Mouse (Mus musculus): ENCODE measurements around the gene Rubcnl. TPM values are rescaled to one million over a fixed set of nuclear protein-coding genes. Genes with fewer than 3 reads are reported as not detected.

The Rubcnl gene
- polyA plus RNA-seq (2015; fragmentation: Nextera tagmentation; extraction: Ambion mirVana): 0.11 and 0.17 TPM in 2 replicates

GRCm38 (mm10) chr14:75015856-75016714 is at the start of gene Rubcnl:
Gene Rubcnl, plus strand, starts transcription at chr14:75016027.
- H3K4me2 ChIP-seq (replicated peaks): peak within 1 kb of the TSS; percentile 89
- H3K4me1 ChIP-seq (replicated peaks): peaks cover 12% of the 10 kb centered on the region; the same call in 1 of the 2 replicates
- WGBS: 2% methylated on average over 49 of the region's 49 CpGs
- H3K27ac ChIP-seq: no peak within 1 kb of the TSS
- peak within 1 kb of the TSS; percentile 49 for H3K4me3 ChIP-seq (replicated peaks)
- peak; percentile 63 for ATAC-seq
- H3K27me3 ChIP-seq: peaks cover 4% of the 10 kb centered on the region; the same call in 1 of the 2 replicates
- no peaks in the 10 kb centered on the region for H3K36me3 ChIP-seq
- H3K9ac ChIP-seq (replicated peaks): peak within 1 kb of the TSS; percentile 69
- H3K9me3 ChIP-seq: no peaks in the 10 kb centered on the region

GRCm38 (mm10) chr14:74972216-74972615 is 43.6 kb upstream of the Rubcnl start:
- no peak overlapping the region for H3K27ac ChIP-seq
- H3K4me1 ChIP-seq (replicated peaks): no peaks in the 10 kb centered on the region
- no peak overlapping the region for H3K4me3 ChIP-seq (replicated peaks)
- no peak overlapping the region for H3K4me2 ChIP-seq (replicated peaks)
- H3K27me3 ChIP-seq: no peaks in the 10 kb centered on the region
- 67% methylated on average over 3 of the region's 3 CpGs for WGBS
- H3K9ac ChIP-seq (replicated peaks): no peak overlapping the region
- no peaks in the 10 kb centered on the region for H3K36me3 ChIP-seq
- ATAC-seq: no peak
- H3K9me3 ChIP-seq: no peaks in the 10 kb centered on the region

- no peak overlapping the region for H3K4me3 ChIP-seq (replicated peaks)
- H3K4me1 ChIP-seq (replicated peaks): no peaks in the 10 kb centered on the region
- no peaks in the 10 kb centered on the region for H3K27me3 ChIP-seq
- no peak overlapping the region for H3K9ac ChIP-seq (replicated peaks)
- no peaks in the 10 kb centered on the region for H3K9me3 ChIP-seq
- H3K36me3 ChIP-seq: no peaks in the 10 kb centered on the region
- no peak overlapping the region for H3K27ac ChIP-seq
- ATAC-seq: no peak
- no peak overlapping the region for H3K4me2 ChIP-seq (replicated peaks)
- WGBS: 85% methylated on average over 5 of the region's 5 CpGs
Measured at GRCm38 (mm10) chr14:74972687-74973086, 43.1 kb upstream of the Rubcnl start.

GRCm38 (mm10) chr14:74974136-74974651 is 41.6 kb upstream of the Rubcnl start:
- no peak for ATAC-seq
- no peaks in the 10 kb centered on the region for H3K36me3 ChIP-seq
- no peaks in the 10 kb centered on the region for H3K27me3 ChIP-seq
- H3K9ac ChIP-seq (replicated peaks): no peak overlapping the region
- 79% methylated on average over 10 of the region's 10 CpGs for WGBS
- no peak overlapping the region for H3K27ac ChIP-seq
- no peak overlapping the region for H3K4me3 ChIP-seq (replicated peaks)
- H3K4me1 ChIP-seq (replicated peaks): no peaks in the 10 kb centered on the region
- H3K9me3 ChIP-seq: no peaks in the 10 kb centered on the region
- H3K4me2 ChIP-seq (replicated peaks): no peak overlapping the region

GRCm38 (mm10) chr14:74976972-74977371 is 38.9 kb upstream of the Rubcnl start:
- Histone ChIP-seq H3K27ac (no peak overlapping the region), H3K36me3 (no peaks in the 10 kb centered on the region), H3K9ac (replicated peaks) (no peak overlapping the region), H3K27me3 (no peaks in the 10 kb centered on the region), H3K9me3 (no peaks in the 10 kb centered on the region), H3K4me1 (replicated peaks) (no peaks in the 10 kb centered on the region), H3K4me3 (replicated peaks) (no peak overlapping the region), H3K4me2 (replicated peaks) (no peak overlapping the region)
- no peak for ATAC-seq
- 65% methylated on average over 6 of the region's 6 CpGs for WGBS

- Histone ChIP-seq H3K4me2 (replicated peaks) (no peak overlapping the region), H3K4me3 (replicated peaks) (no peak overlapping the region), H3K27me3 (no peaks in the 10 kb centered on the region), H3K27ac (no peak overlapping the region), H3K4me1 (replicated peaks) (no peaks in the 10 kb centered on the region), H3K9ac (replicated peaks) (no peak overlapping the region), H3K36me3 (no peaks in the 10 kb centered on the region), H3K9me3 (no peaks in the 10 kb centered on the region)
- no peak for ATAC-seq
- WGBS: 63% methylated on average over 3 of the region's 3 CpGs
Measured at GRCm38 (mm10) chr14:74981016-74981415, 34.8 kb upstream of the Rubcnl start.

GRCm38 (mm10) chr14:74983079-74983478 is 32.7 kb upstream of the Rubcnl start:
- H3K36me3 ChIP-seq: no peaks in the 10 kb centered on the region
- WGBS: 91% methylated on average over 5 of the region's 5 CpGs
- no peak overlapping the region for H3K9ac ChIP-seq (replicated peaks)
- H3K27me3 ChIP-seq: no peaks in the 10 kb centered on the region
- H3K27ac ChIP-seq: no peak overlapping the region
- no peak for ATAC-seq
- H3K4me3 ChIP-seq (replicated peaks): no peak overlapping the region
- H3K4me1 ChIP-seq (replicated peaks): no peaks in the 10 kb centered on the region
- no peak overlapping the region for H3K4me2 ChIP-seq (replicated peaks)
- H3K9me3 ChIP-seq: no peaks in the 10 kb centered on the region

- ATAC-seq: no peak
- H3K27me3 ChIP-seq: no peaks in the 10 kb centered on the region
- no peaks in the 10 kb centered on the region for H3K9me3 ChIP-seq
- no peaks in the 10 kb centered on the region for H3K4me1 ChIP-seq (replicated peaks)
- 75% methylated on average over 7 of the region's 7 CpGs for WGBS
- H3K9ac ChIP-seq (replicated peaks): no peak overlapping the region
- H3K36me3 ChIP-seq: no peaks in the 10 kb centered on the region
- no peak overlapping the region for H3K4me2 ChIP-seq (replicated peaks)
- H3K27ac ChIP-seq: no peak overlapping the region
- H3K4me3 ChIP-seq (replicated peaks): no peak overlapping the region
Measured at GRCm38 (mm10) chr14:74984817-74985391, 30.9 kb upstream of the Rubcnl start.

- WGBS: 60% methylated on average over 4 of the region's 4 CpGs
Measured at GRCm38 (mm10) chr14:74985658-74986057, 30.2 kb upstream of the Rubcnl start.

GRCm38 (mm10) chr14:74986527-74986926 is 29.3 kb upstream of the Rubcnl start:
- Histone ChIP-seq H3K4me2 (replicated peaks) (no peak overlapping the region), H3K27me3 (no peaks in the 10 kb centered on the region), H3K9ac (replicated peaks) (no peak overlapping the region), H3K4me3 (replicated peaks) (no peak overlapping the region), H3K36me3 (no peaks in the 10 kb centered on the region), H3K9me3 (no peaks in the 10 kb centered on the region), H3K27ac (no peak overlapping the region), H3K4me1 (replicated peaks) (no peaks in the 10 kb centered on the region)
- no peak for ATAC-seq
- WGBS: 83% methylated on average over 3 of the region's 3 CpGs

More at GRCm38 (mm10) chr14:74985658-74986057, 30.2 kb upstream of the Rubcnl start:
- no peaks in the 10 kb centered on the region for H3K36me3 ChIP-seq
- H3K4me3 ChIP-seq (replicated peaks): no peak overlapping the region
- no peak overlapping the region for H3K4me2 ChIP-seq (replicated peaks)
- H3K9ac ChIP-seq (replicated peaks): no peak overlapping the region
- no peaks in the 10 kb centered on the region for H3K27me3 ChIP-seq
- no peak overlapping the region for H3K27ac ChIP-seq
- no peaks in the 10 kb centered on the region for H3K4me1 ChIP-seq (replicated peaks)
- no peaks in the 10 kb centered on the region for H3K9me3 ChIP-seq
- no peak for ATAC-seq

GRCm38 (mm10) chr14:74989322-74989721 is 26.5 kb upstream of the Rubcnl start:
- Histone ChIP-seq H3K27ac (no peak overlapping the region), H3K4me1 (replicated peaks) (no peaks in the 10 kb centered on the region), H3K4me2 (replicated peaks) (no peak overlapping the region), H3K9ac (replicated peaks) (no peak overlapping the region), H3K9me3 (no peaks in the 10 kb centered on the region), H3K4me3 (replicated peaks) (no peak overlapping the region), H3K36me3 (no peaks in the 10 kb centered on the region), H3K27me3 (no peaks in the 10 kb centered on the region)
- WGBS: 34% methylated on average over 4 of the region's 4 CpGs
- ATAC-seq: no peak

- Histone ChIP-seq H3K9me3 (no peaks in the 10 kb centered on the region), H3K4me1 (replicated peaks) (no peaks in the 10 kb centered on the region), H3K4me3 (replicated peaks) (no peak overlapping the region), H3K9ac (replicated peaks) (no peak overlapping the region), H3K36me3 (no peaks in the 10 kb centered on the region), H3K27ac (no peak overlapping the region), H3K27me3 (no peaks in the 10 kb centered on the region), H3K4me2 (replicated peaks) (no peak overlapping the region)
- no peak for ATAC-seq
- WGBS: 89% methylated on average over 4 of the region's 4 CpGs
Measured at GRCm38 (mm10) chr14:74989909-74990308, 25.9 kb upstream of the Rubcnl start.

Measured in midbrain, embryonic 13.5 days (tissue).